28 mouse cellular contexts compared by ENCODE assay signal in the genomic region with DNA sequence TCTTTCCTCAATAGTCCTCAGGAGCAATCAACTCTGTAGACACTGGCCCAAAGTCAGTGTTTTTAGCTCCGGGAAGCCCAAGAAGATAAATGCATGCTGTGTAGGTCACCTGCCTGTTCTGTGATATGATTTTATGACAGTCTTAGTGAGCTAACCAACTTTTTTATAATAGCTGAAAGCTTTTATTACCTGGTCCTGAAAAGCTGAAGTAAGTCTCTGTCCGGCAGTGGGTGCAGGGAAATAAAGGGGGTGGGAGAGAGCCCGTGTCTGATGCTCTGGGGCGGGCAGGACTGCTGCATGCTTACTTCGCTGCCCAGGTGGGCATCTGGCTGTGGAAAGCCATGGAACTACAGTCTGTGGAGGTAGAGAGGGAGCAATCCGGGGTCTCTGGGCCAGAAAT. TPM values are rescaled to one million over a fixed set of nuclear protein-coding genes. Genes with fewer than 3 reads are reported as not detected.
"Had no signal": no experiment of that assay in that cellular context is flagged by ENCODE, and none has a peak within 500 bp of the region (broad histone marks: within the 10 kb centered on the region; RNA-seq: fewer than 3 reads in every experiment).

No protein-coding gene starts in this region.

- H3K36me3 ChIP-seq: embryonic facial prominence, embryonic 10.5 days; embryonic facial prominence, embryonic 12.5 days; embryonic facial prominence, embryonic 13.5 days; embryonic facial prominence, embryonic 15.5 days; forebrain, embryonic 10.5 days; forebrain, embryonic 12.5 days; forebrain, embryonic 15.5 days had no signal

- H3K4me2 ChIP-seq: embryonic facial prominence, embryonic 12.5 days; embryonic facial prominence, embryonic 13.5 days; embryonic facial prominence, embryonic 15.5 days; forebrain, embryonic 12.5 days; forebrain, embryonic 13.5 days; forebrain, embryonic 15.5 days had no signal

- H3K4me1 ChIP-seq: embryonic facial prominence, embryonic 12.5 days; embryonic facial prominence, embryonic 13.5 days; embryonic facial prominence, embryonic 15.5 days had no signal

- H3K9me3 ChIP-seq: embryonic facial prominence, embryonic 10.5 days; embryonic facial prominence, embryonic 12.5 days; embryonic facial prominence, embryonic 13.5 days; embryonic facial prominence, embryonic 15.5 days; forebrain, embryonic 10.5 days; forebrain, embryonic 12.5 days; forebrain, embryonic 13.5 days; forebrain, embryonic 15.5 days had no signal

- ATAC-seq: forebrain, embryonic 13.5 days; forebrain, embryonic 14.5 days; forebrain, embryonic 15.5 days; forebrain, embryonic 16.5 days; forebrain, postnatal 0 days had no signal

- H3K27ac ChIP-seq: embryonic facial prominence, embryonic 10.5 days; embryonic facial prominence, embryonic 12.5 days; embryonic facial prominence, embryonic 13.5 days; embryonic facial prominence, embryonic 15.5 days; forebrain, embryonic 10.5 days; forebrain, embryonic 12.5 days; forebrain, embryonic 13.5 days; forebrain, embryonic 15.5 days; gastrocnemius, adult 2 months had no signal

- H3K4me3 ChIP-seq: embryonic facial prominence, embryonic 10.5 days; embryonic facial prominence, embryonic 12.5 days; embryonic facial prominence, embryonic 13.5 days; embryonic facial prominence, embryonic 15.5 days; erythroblast, embryonic 14.5 days; forebrain, embryonic 10.5 days; forebrain, embryonic 12.5 days; forebrain, embryonic 13.5 days; forebrain, embryonic 15.5 days; gastrocnemius, adult 2 months had no signal

- H3K27me3 ChIP-seq: embryonic facial prominence, embryonic 15.5 days; forebrain, embryonic 13.5 days; forebrain, embryonic 15.5 days had no signal

- H3K9ac ChIP-seq: embryonic facial prominence, embryonic 12.5 days; embryonic facial prominence, embryonic 13.5 days; embryonic facial prominence, embryonic 15.5 days; forebrain, embryonic 12.5 days; forebrain, embryonic 13.5 days; forebrain, embryonic 15.5 days; forebrain, postnatal 0 days had no signal

- DNase-seq: cerebellum, adult 18-20 months; cerebellum, adult 2 months; cerebellum, adult 8-10 months; cerebellum, adult 9-10 months; cerebellum, adult 9-11 months; cerebellum, postnatal 10 days; cerebellum, postnatal 14 days; cerebellum, postnatal 25 days; cerebellum, postnatal 36 days; embryo, embryonic 11 days; forebrain, postnatal 0 days; gastrocnemius, adult 2 months; gastrocnemius, postnatal 10 days; gastrocnemius, postnatal 14 days; gastrocnemius, postnatal 25 days; gastrocnemius, postnatal 36 days; heart, adult 18-20 months had no signal

RNA-seq across cellular contexts. Expression of gene Erich3, which starts 6.9 kb away (rescaled TPM):
- polyA plus RNA-seq: erythroblast, embryonic 14.5 days had no signal
